Mouse (Mus musculus): ENCODE measurements around the gene Ccdc124. TPM values are rescaled to one million over a fixed set of nuclear protein-coding genes. Genes with fewer than 3 reads are reported as not detected.
A peak's percentile ranks its signal among the peaks of the same experiment; 100 is the strongest.
"Not testable (repeated sequence)": the region's sequence is repeated elsewhere in the genome, so short reads cannot be mapped to it uniquely, and the experiment has no call there.

Ccdc124 gene
- polyA plus RNA-seq, 2 experiments from 2014 or later = 61.0 to 62.7 TPM

DNA sequence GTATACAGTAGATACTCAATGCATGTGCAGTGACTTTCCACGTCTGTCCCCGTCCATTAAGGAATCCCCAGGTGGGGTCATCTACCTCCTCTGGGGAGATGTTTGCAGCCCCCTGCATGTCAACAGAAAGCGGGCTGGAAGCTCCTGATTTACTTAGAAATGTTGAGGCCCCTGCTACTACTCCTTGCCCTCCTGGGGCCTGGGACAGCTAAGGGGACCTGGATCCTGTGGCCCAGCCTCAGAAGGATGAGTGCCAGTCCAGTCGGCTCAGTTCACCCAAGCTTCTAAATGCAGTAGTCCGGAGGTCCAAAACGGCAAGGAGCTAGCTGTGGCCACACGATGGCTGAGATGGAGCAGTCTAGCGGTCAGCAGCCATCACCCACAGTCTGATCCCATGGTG lies 29.8 kb downstream of the Ccdc124 start:
- ATAC-seq = no peak

DNA sequence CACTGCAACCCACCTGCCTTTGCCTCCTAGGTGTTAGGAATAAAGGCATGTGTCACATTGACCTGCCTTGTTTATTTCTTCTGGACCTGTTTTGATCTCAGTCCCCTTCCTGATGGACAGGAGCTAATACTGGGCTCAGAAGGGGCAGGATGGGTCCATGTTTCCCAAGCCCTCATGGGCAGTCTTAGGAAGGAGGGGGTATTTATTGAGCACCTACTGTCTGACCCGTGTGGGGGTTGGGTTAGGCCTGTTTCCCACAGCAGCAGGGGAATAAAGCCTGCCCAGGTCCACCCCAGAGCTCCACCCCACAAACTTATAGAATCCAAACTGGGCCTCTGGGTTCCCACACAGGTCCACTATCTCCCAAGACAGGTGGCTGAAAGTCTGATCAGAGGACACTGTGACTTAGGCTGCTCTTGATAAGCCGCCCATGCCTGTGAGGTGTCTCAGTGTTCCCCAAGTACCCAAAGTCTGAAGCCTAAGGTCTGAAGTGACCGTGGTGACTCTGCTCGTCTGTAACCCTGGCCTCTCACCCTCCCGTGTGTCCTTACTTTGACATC lies 30.4 kb downstream of the Ccdc124 start:
- ATAC-seq = no peak

DNA sequence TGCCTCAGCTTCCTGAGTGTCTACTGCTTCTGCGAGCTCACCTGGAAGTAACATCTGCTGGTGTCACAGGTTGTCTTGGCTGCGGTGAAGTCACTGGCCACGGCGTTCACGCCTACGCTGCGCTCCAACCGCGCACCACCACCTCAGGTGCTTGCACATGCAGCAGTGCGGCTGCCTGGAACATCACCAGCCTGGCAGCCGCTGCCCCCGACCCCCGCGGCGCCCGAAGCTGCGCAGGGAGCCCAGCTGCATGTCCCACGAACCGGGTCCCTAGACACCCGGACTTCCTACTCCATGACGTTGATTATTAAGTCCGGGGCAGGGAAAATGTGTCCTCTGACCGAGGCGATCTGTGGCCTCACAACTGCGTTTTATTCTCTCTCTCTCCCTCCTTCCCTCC lies 31.3 kb downstream of the Ccdc124 start:
- no peak for ATAC-seq

DNA sequence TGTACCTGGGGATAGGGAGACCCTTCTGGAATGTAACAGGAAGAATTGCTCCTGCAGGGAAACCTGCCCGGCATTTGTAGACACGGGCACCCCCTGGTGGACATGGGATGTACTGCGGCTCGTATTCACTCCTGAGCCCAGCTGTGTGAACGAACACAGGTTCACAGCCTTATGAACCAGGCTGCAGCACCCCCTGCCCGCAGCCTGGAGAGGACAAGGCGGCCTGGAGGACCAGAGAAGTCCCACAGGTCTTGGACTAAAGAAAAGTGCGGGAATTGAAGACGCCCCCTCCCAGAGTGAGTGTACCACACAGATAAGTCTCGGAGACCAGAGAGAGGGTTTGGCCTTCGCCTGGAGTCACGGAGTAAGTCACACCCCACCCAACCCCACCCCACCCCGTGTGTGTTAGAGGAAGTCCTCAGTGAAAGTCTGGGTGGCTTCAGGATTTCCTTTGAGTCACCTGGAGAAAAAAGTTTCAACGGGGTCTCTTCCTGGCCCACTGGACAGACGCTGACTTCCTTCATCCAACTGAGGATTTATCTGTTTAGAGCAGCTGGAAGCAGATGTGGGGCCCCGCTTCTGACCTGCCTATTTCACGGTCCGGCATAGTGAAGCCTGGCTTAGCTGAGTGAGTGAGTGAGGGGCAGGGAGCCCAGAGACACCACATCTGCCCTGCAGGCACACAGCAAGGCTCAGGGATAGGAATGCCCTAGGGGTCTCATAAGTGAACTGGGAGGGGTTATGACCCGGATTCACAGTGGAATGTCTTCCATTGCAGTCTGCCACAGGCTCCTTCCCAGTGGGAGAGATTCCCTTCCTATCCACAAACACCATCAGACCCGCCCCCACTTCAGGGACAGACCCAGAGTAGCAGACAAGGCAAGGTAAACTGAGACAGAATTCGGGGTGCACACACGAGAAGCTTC lies 32.3 kb downstream of the Ccdc124 start:
- no peak for ATAC-seq

DNA sequence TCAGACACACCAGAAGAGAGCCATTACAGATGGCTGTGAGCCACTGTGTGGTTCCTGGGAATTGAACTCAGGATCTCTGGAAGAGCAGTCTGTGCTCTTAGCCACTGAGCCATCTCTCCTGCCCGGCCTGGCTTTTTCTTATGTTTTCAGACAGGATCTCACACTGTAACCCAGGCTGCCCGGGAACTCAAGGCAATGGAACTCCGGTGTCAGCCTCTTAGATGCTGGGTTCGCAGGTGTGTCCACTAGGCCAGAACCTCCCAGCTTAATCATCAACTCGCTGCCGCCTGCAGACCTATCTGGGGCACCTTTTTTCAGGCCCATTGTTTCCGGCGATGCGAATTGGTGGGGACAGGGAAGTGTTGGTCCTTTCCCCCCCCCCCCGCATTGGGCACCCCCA lies 33.1 kb downstream of the Ccdc124 start:
- ATAC-seq = no peak

DNA sequence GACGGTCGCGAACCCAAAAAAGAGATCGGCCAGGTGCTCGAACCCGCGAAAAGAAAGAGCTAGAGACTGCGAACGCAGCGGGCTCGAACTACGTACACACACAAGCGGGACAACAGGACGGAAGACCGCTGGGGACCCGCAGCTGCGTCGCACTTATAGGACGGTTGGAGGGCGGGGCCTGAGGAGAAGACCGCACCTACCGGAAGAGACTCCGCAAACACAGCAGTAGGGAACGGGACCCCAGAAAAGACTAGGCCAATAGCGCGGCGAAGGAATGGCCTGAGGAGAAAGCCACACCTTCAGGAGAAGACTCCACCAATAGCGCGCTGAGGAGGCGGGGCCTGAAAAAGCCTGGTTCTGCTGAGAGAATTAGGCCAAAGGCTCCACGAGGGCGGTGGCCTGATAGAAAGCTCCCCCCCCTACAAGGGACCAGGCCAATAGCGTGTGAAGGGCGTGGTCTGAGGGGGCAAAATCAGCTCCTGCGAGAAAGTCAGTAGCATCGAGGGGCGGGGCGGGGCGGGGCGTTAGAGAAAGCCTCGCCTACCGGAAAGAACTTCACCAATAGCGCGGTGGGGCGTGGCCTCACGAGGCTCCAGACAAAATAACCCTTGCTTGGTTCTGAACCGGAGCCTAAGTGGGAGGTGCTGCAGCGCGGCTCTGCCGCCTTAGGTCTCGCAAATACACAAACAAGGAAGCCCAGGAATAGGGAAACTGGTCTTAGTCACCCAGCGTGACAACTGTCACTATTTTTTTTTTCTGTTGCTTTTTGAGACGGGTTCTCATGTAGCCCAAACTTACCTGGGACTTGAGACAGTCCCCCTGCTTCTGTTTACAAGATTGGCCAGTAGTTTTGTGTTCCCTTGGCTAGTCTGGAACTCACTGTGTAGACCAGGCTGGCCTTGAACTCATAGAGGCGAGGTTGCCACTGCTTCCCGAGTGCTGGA lies 34.1 kb downstream of the Ccdc124 start, which contains the start of gene Arrdc2:
Gene Arrdc2, minus strand, starts transcription at position 313 of the 944 bp plus-strand sequence.
- ATAC-seq = peak; percentile 90

DNA sequence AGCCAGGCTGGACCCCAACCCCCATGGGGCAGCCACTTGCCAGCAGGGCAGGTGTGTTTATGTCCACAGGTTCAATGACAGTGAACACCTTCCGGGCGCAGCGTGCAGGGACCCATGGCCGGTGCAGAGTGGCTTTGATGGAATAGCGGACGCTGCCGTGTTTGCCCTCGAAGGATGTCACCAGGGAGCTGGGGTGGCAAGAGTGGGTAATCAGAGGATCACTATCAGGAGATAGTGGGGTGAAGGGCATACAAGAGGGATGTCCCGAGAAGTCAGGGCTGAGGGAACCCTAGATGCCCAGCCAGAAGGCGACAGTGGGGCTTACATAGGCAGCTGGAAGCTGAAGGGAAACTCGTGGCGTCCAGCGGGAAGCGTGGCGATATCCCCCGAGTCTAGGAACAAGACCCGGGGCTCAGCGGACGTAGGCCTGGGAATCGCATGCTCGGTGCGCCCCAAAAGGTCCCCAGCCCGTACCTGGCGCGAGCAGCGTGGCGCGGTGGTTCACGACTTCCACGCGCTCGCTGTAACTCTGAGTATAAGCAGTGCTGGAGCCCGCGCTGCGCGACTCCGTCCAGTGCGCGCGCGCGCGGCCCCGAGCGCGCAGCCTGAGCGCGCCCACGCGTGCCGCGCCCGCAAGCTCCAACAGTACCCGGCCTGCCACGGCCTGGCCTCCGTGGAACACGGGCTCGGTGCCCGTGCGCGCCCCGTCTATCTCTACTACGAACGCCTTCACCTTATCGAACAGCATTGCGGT lies 34.9 kb downstream of the Ccdc124 start:
- peak; percentile 27 for ATAC-seq

DNA sequence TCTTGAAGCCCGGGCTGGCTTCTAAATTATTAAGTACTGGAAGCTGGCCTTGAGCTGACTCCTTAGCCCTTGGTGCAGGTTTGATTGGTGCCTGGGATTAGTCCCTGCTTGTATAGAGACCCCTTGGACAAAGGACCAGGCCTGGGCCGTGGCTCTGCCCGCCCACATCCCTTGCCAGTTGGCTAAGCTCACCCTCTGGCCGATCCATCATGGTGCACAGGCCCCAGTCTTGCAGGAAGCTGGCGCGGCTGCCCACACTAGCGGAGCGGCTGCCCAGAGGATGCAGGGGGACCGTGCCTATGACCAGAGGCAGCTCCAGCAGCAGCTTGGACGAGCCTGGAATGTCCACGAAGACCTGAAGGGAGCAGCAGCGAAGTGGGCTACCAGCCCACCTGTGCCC lies 37.1 kb downstream of the Ccdc124 start:
- ATAC-seq = no peak

DNA sequence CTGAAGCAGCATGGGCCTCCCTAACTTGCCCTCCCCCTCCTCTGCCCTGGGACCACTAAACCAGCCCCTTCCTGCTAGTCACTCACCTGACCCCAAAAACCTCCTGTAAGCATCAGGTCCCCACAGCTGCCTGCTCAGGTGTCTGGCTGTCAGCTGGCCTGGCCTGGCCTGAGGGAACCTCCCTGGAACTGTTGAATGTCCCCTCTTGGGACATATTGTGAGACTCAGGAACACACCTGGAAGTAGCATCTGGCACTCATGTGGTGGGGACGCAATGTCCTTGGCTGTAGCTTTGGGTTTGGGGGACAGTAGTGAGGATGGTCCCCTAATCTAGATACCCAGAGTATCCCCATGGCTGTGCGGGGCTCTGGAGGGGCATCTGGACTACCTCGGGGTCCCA lies 39.7 kb downstream of the Ccdc124 start:
- ATAC-seq = no peak

DNA sequence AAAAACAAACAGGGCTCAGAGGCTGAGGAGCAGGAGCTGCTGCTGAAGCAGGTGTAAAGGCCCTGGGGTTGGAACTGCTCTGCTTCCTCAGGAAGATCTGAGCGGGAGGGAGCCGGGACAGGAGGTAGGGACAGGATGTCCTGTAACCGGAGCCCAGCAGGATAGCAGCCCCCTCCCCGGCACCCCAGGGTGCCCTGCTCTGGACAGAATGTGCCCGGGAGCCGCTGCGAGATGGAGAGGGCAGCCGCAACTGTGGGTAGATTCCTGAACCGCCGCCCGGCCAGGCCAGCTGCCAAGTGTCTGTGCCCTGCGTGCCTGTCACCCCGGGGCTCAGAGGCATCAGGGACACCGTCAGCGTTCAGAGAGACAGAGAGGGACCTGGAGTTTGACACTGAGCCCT lies 40.2 kb downstream of the Ccdc124 start:
- ATAC-seq = no peak

DNA sequence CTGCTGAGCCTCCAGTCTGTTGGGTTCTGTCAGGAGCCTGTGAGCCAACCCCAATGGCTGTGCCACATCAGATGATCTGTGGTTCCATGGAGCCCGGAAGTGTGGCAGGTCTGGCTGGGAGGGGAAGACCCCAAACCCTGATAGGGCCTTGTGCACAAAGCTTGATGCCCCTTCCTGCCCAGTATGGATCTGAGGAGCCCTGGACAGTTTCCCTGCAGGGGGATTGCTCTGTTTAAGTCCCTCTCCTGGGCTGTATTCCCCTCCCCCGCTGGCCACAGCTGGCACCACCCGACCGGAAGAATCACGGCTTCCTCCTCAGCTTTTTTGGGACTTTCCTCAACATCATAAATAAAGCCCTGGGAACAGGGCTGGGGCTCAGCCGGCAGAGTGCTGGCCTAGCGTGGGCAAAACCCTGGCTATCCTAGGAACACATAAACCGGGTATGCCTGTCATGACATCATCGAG lies 40.7 kb downstream of the Ccdc124 start:
- ATAC-seq = peak; percentile 90

DNA sequence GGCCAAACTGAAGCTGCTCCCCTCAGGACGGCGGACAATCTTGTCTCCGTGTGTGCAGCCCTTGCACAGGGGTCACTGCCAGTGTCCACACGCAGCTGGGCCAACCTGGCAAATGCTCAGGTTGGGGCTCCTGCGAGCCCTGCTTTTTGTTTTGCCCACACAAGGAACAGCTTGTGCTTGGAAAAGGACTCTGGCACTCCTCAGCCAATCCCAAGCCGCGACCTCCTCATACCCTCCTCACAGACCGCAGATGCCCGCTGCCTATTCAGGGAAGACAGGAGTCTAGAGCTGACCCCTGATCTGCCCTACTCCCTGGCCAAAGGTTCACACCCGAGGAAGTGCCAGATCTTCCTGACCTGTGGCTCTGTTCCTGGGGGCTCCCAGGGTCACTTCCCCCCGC lies 41.4 kb downstream of the Ccdc124 start:
- no peak for ATAC-seq

DNA sequence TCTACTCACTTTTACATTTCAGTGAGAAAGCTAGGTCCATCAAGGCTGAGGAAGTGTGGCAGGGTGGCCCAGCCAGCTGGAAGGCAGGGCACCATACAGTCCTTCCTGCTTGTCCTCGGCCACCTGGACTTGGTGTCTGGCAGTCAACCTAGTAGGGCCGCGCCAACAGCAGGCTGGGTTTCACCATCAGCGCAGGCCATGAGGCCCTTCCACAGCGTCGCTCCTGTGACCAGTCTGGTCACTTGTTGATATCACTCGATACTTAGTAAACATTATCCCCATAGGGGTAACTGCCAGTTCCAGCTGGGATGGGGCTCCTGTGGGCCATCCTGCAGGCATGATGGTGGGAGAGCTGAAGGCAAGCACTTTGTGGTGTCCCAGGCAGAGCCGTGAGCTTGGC lies 42.2 kb downstream of the Ccdc124 start:
- ATAC-seq = no peak

DNA sequence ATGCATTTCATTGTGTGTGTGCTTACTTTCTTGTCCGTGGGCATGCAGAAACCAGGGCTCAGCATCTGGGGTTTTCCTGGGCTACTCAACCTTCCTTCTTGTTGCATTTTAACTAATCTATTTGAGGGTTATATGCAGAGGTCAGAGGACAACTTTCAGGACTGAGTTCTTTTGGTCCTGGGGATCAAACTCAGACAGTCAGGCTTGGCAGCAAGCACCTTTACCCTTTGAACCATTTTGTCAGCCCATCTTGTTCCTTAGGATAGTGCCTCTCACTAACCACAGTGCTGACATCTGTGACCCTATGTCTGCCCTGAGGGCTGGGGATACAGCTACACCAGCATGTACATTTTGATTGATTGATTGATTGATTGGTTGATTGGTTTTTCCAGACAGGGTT lies 45.9 kb downstream of the Ccdc124 start:
- no peak for ATAC-seq

DNA sequence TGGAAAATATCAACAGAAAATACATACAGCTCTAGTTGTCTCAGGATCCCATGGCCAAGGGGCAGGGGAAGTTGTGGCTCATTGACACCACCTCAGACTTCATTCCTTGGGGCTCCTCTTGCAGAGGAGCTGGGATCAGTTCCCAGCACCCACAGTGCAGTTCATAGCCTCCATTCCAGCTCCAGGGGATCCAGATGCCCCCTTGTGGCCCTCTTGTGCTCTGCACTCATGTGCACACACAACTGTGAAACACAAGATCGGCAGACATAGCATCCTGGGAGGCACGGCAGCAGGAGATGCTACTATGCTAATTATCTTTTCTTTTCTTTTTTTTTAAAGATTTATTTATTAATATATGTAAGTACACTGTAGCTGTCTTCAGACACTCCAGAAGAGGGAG lies 46.7 kb downstream of the Ccdc124 start:
- no peak for ATAC-seq

DNA sequence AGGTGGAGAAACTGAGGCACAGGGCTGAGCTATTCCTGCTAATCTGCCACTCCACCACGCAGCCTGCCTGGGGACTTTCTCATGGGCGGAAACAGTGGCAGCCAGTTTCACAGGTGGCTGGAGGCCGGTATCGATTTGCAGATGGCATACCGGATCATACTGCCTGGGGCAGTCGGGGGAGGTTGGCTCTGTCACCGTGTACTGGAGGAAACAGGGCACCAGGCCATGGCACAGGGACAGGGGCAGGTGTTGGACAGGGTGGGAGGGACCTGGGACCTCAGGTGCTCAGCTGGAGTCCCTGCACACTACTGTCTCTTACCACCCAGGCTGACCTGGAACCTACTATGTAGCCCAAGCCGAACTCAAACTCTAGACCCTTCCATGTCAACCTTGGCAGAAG lies 47.9 kb downstream of the Ccdc124 start:
- ATAC-seq = no peak

DNA sequence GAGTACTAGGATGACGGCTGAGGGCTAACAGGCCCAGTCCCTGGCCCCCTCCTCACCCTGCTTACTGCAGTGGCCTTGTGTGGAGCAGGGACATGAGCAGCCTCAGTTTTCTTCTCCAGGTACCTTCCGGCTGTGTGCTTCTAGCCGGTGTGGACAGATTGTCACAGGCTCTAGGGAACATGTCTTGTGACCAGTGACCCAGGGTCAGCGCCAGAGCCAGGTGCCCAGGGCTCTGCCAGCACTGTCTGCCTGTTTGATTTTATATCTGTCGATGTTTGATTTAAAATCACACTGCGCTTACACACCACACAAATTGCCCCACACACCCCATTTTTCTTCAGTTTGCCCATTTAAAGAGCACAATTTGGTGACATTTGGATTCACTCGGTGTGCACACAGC lies 49.9 kb downstream of the Ccdc124 start:
- ATAC-seq = no peak

DNA sequence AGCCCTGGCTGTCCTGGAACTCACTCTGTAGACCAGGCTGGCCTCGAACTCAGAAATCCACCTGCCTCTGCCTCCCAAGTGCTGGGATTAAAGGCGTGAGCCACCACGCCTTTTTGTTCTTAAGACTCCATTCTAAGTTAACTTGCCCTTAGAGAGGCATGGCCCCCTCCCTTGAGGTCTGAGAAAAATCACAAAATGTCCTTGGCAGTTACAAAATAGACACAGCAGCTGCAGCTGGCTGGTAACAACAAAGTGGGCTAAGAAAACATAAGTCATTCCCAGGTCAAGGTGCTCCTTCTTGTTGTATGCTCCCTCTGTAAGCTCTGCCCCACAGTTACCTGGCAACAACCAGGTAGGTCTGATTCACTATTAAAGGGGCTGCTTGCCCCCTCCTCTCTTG lies 51.1 kb downstream of the Ccdc124 start:
- ATAC-seq = not testable (repeated sequence)

DNA sequence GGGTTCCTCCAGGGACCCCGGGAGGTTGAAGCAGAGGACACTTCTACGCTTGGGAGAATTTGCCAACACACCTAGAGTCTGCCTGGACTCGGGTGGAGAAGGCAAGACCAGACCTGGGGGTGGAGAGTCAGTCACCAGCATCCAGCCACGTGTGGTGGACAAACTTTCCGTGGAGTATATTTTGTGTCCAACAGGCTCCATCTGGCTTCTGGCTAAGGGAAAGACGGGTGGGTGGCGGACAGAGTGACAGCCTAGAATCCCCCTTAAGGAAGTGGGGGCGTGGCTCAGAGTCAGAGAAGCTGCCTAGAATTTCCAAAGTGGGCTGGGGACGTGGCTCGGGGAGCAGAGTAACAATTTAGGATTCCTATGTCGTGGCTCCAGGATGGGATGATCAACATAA lies 51.7 kb downstream of the Ccdc124 start:
- ATAC-seq = no peak

DNA sequence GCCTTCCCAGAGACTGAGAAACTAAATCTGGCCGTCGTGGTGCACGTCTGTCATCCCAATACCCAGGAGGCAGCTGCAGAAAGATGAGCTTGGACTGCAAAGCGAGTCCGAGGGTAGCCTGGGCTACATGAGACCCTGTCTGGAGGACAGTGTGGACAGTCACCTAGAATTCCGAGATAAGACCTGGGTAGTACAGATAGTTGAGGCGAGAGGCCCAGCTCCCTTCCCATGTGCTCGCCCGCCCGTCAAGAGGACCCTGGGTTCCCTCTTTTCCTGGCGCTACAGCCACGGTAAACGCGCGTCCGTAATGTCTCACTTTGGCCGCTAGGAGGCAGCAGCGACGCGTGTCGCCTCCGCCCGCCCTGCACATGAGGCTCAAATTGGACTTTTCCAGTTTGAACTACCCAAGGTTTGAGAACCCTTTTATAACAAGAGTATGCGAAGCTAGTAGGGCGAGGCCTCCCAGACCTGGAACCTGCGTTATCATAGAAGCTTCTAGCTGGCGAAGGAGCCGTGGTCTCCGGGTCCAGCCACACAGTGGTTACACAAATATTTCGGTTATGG lies 52.3 kb downstream of the Ccdc124 start:
- ATAC-seq = peak; percentile 79

DNA sequence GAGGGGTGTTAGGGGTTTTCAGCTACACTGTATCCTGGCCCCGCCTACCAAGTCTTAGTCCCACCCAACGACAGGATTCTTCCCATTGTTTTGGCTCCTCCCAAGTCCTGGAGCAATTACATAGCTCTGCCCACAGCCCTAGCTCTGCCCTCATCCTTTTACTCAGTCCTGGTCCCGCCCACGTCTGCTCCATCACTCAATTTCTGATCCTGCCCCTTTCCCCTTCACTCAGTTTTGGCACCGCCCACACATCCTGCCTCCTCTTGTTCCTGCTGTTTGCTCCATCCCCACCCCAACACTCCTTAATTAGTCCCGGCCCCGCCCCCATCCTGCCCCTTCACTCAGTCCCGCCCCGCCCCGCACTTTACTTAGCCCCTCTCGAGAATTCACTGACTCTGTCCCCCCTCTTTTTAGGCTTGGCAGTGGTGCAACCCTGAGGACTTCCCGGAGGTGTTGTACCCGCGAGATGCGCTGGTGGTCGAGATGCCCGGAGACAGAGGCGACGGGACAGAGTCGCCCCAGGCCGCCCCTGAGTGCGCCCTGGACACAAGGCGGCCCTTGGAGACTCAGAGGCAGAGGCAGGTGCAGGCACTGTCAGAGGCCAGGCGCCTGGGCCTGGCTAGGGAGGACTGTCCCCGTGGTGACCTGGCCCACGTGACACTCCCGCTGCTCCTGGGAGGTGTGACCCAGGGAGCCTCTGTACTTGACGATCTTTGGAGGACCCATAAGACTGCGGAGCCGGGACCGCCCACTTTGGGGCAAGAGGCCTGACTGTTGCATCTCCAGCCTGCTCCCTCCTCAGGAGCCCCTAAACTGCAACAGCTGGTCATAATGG lies 53.4 kb downstream of the Ccdc124 start:
- ATAC-seq = no peak
